11 mouse cellular contexts compared by ENCODE assay signal in the genomic region with DNA sequence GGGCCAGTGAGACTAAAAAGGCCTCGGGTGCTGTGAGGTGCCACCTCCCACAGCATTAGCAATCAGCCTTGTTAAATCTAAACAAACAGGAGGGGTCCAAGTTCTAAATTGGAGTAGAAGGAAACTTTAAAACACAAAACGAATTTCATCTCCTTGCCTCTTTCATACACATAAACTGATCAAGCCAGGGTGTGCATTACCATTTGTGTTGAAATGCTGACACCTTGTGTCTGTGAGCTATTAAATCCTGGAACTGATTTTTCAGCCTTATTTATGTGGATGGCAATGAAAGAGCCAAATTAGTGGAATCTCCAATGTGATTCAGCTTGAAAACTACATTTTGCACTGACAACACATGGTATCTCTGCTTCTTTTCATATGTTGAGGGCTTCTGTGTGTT.
DNase-seq lines count a peak whose midpoint lies in the region; ATAC-seq and TF ChIP-seq lines count a peak whose summit lies in the region.
"Had no signal": no experiment of that assay in that cellular context is flagged by ENCODE, and none has a peak within 500 bp of the region (broad histone marks: within the 10 kb centered on the region; RNA-seq: fewer than 3 reads in every experiment).

No protein-coding gene starts in this region.

- no peak overlapping the region for H3K4me2 ChIP-seq in forebrain, postnatal 0 days (ENCODE audit: low read depth)
- H3K4me2 ChIP-seq: limb, embryonic 15.5 days; neural tube, embryonic 12.5 days had no signal

- no peak overlapping the region for H3K9ac ChIP-seq in forebrain, postnatal 0 days
- H3K9ac ChIP-seq: limb, embryonic 15.5 days; neural tube, embryonic 12.5 days had no signal

- TF ChIP-seq CTCF in forebrain, postnatal 0 days (IDR thresholded peaks at IDR 0.05; ENCODE audit: low read depth), result peak; percentile 85

- 12% methylated on average over 2 of the region's 2 CpGs for WGBS in forebrain, postnatal 0 days

- DNase-seq in CD4-positive, CD25-positive, alpha-beta regulatory T cell, adult 2 months (ENCODE audit: low read depth, low spot score), result peak; percentile 8
- peak; percentile 18 for DNase-seq in kidney, adult 9 months
- DNase-seq in kidney, adult 11 months, result no peak
- DNase-seq in A20 (ENCODE audit: low read depth, low spot score), result peak; percentile 20
- peak; percentile 73 for DNase-seq in forebrain, postnatal 0 days
- no peak for DNase-seq in natural killer cell, adult 2 months (ENCODE audit: low spot score in 2 of 2)
- DNase-seq: heart, postnatal 36 days had no signal

- no peak for ATAC-seq in CD4-positive, CD25-positive, alpha-beta regulatory T cell, adult 4 months
- ATAC-seq in forebrain, postnatal 0 days, result peak; percentile 91
- no peak for ATAC-seq in granulocyte monocyte progenitor cell, adult 5-6 weeks (replicated peaks; ENCODE audit: poor library complexity, severe bottlenecking)

- no peaks in the 10 kb centered on the region for H3K4me1 ChIP-seq in forebrain, postnatal 0 days (ENCODE audit: insufficient read depth)
- H3K4me1 ChIP-seq: limb, embryonic 15.5 days; neural tube, embryonic 12.5 days had no signal

- no peak overlapping the region for H3K27ac ChIP-seq in forebrain, postnatal 0 days (ENCODE audit: low read depth, low read length)
- H3K27ac ChIP-seq: limb, embryonic 15.5 days; neural tube, embryonic 12.5 days had no signal

- no peaks in the 10 kb centered on the region for H3K36me3 ChIP-seq in forebrain, postnatal 0 days (ENCODE audit: insufficient read depth)
- H3K36me3 ChIP-seq: limb, embryonic 15.5 days; neural tube, embryonic 12.5 days had no signal

- H3K4me3 ChIP-seq in forebrain, postnatal 0 days (ENCODE audit: low read depth, low read length), result no peak overlapping the region
- H3K4me3 ChIP-seq: limb, embryonic 15.5 days; neural tube, embryonic 12.5 days had no signal

- no peaks in the 10 kb centered on the region for H3K27me3 ChIP-seq in forebrain, postnatal 0 days (ENCODE audit: insufficient read depth, low read length)
- H3K27me3 ChIP-seq: limb, embryonic 15.5 days; neural tube, embryonic 12.5 days had no signal

- H3K9me3 ChIP-seq in forebrain, postnatal 0 days (ENCODE audit: low read length), result no peaks in the 10 kb centered on the region
- H3K9me3 ChIP-seq: limb, embryonic 15.5 days; neural tube, embryonic 12.5 days had no signal

Comparison
In these comparisons a context has a peak if more than half of its experiments do, and no peak if none do; other contexts are left out.
1. DNase-seq: peak in CD4-positive, CD25-positive, alpha-beta regulatory T cell, adult 2 months (single experiment), kidney, adult 9 months (single experiment), A20 (single experiment) and forebrain, postnatal 0 days (single experiment); none in kidney, adult 11 months (single experiment) and natural killer cell, adult 2 months (0 of 2).